ENCODE assay signal across 15 mouse cellular contexts in genomic region chr11:104099542-104099941, GRCm38 (mm10). TPM values are rescaled to one million over a fixed set of nuclear protein-coding genes. Genes with fewer than 3 reads are reported as not detected.
DNase-seq lines count a peak whose midpoint lies in the region; ATAC-seq and TF ChIP-seq lines count a peak whose summit lies in the region.
"Had no signal": no experiment of that assay in that cellular context is flagged by ENCODE, and none has a peak within 500 bp of the region (broad histone marks: within the 10 kb centered on the region; RNA-seq: fewer than 3 reads in every experiment).

No protein-coding gene starts in this region.

- H3K36me3 ChIP-seq in embryonic facial prominence, embryonic 13.5 days = no peaks in the 10 kb centered on the region
- H3K36me3 ChIP-seq: lung, embryonic 15.5 days had no signal

- no peak for ATAC-seq in embryonic facial prominence, embryonic 13.5 days (ENCODE audit: insufficient number of reproducible peaks, insufficient read depth, low FRiP score, low TSS enrichment, low read depth)
- ATAC-seq: CD4-positive, CD25-positive, alpha-beta regulatory T cell, adult 4 months had no signal

- peak; percentile 28 for DNase-seq in layer of hippocampus, adult 11-12 months (ENCODE audit: low spot score)
- no peak for DNase-seq in layer of hippocampus, adult 9-10 months (ENCODE audit: low spot score)
- DNase-seq in left cerebral cortex, adult 2 months (ENCODE audit: extremely low spot score in 1 of 2, low spot score in 2 of 2) = peak; percentile 47 to 56
- DNase-seq in right cerebral cortex, postnatal 14 days = peak; percentile 48
- DNase-seq in gastrocnemius, postnatal 36 days = no peak
- no peak for DNase-seq in thymus, postnatal 4 days
- DNase-seq in heart, adult 9 months (ENCODE audit: low spot score in 2 of 2) = no peak
- DNase-seq: cerebellum, postnatal 36 days; gastrocnemius, adult 2 months; heart, postnatal 4 days; kidney, adult 2 months had no signal

- H3K27ac ChIP-seq in embryonic facial prominence, embryonic 13.5 days = peak overlapping the region; percentile 22; the same call in 1 of the 2 replicates
- H3K27ac ChIP-seq in left cerebral cortex, adult 2 months = no peak overlapping the region
- H3K27ac ChIP-seq: gastrocnemius, adult 2 months; lung, embryonic 15.5 days had no signal

- 0 out of 2 replicates have a peak overlapping the region, but pooled peaks have one; percentile 2 for H3K4me2 ChIP-seq in embryonic facial prominence, embryonic 13.5 days
- H3K4me2 ChIP-seq: lung, embryonic 15.5 days; midbrain, embryonic 11.5 days had no signal

- no peaks in the 10 kb centered on the region for H3K9me3 ChIP-seq in embryonic facial prominence, embryonic 13.5 days
- H3K9me3 ChIP-seq: lung, embryonic 15.5 days had no signal

- 7% methylated on average over 7 of the region's 7 CpGs for WGBS in embryonic facial prominence, embryonic 13.5 days

- TF ChIP-seq CTCF in left cerebral cortex, adult 2 months (IDR thresholded peaks at IDR 0.05) = no peak

- no peak overlapping the region for H3K4me3 ChIP-seq in embryonic facial prominence, embryonic 13.5 days
- H3K4me3 ChIP-seq in left cerebral cortex, adult 2 months = no peak overlapping the region
- H3K4me3 ChIP-seq: gastrocnemius, adult 2 months; lung, embryonic 15.5 days had no signal

- intact Hi-C loops in left cerebral cortex, adult 2 months (cut with DNase I) = no loop called here
- intact Hi-C loops in gastrocnemius, postnatal 36 days (cut with DNase I) = no loop called here

- peaks cover 32% of the 10 kb centered on the region for H3K4me1 ChIP-seq in embryonic facial prominence, embryonic 13.5 days
- H3K4me1 ChIP-seq: lung, embryonic 15.5 days had no signal

- no peaks in the 10 kb centered on the region for H3K27me3 ChIP-seq in embryonic facial prominence, embryonic 13.5 days
- H3K27me3 ChIP-seq: lung, embryonic 15.5 days had no signal

- no peak overlapping the region for H3K9ac ChIP-seq in embryonic facial prominence, embryonic 13.5 days
- H3K9ac ChIP-seq: lung, embryonic 15.5 days had no signal

RNA-seq across cellular contexts. Expression of gene Crhr1, which starts 33.1 kb away (rescaled TPM):
- polyA plus RNA-seq in embryonic facial prominence, embryonic 13.5 days (2015; fragmentation: Nextera tagmentation; extraction: Ambion mirVana) = 0.13 and 0.23 TPM in 2 replicates
- total RNA-seq in left cerebral cortex, adult 2 months (2021) = 10 to 100 TPM; 27.9 to 31.8 TPM
- total RNA-seq in gastrocnemius, postnatal 36 days (2021) = not detected
- total RNA-seq: gastrocnemius, adult 2 months; heart, postnatal 4 days had no signal
- polyA plus RNA-seq: CD4-positive, CD25-positive, alpha-beta regulatory T cell, adult 4 months; kidney, adult 2 months; lung, embryonic 15.5 days had no signal

Comparison
In these comparisons a context has a peak if more than half of its experiments do, and no peak if none do; other contexts are left out.
1. DNase-seq: peak in layer of hippocampus, adult 11-12 months (single experiment), left cerebral cortex, adult 2 months (2 of 2) and right cerebral cortex, postnatal 14 days (single experiment); none in layer of hippocampus, adult 9-10 months (single experiment), gastrocnemius, postnatal 36 days (0 of 2), thymus, postnatal 4 days (single experiment) and heart, adult 9 months (0 of 2).
2. RNA of gene Crhr1, which starts 33.1 kb away (total RNA-seq): 27.9 to 31.8 TPM in left cerebral cortex, adult 2 months; not detected in gastrocnemius, postnatal 36 days; every median in the first group is over 10 times any median in the second.